Mouse (Mus musculus) layer of hippocampus, adult 18-20 months (tissue): ENCODE measurements around the gene Gpnmb. TPM values are rescaled to one million over a fixed set of nuclear protein-coding genes. Genes with fewer than 3 reads are reported as not detected.

ENCODE experiments used
- DNase-seq, 2 experiments: peaks; one replicate each; pipeline ENCODE4 v3.0.0; 2022; ENCODE audit warnings: low spot score in 2 of 2
- total RNA-seq, 2 experiments: library from RNA; stranded (reverse); gene quantifications; 2 replicates each; pipeline ENCODE4 v1.2.3; 2021

Gpnmb gene
- total RNA-seq, 2 experiments from 2014 or later = 4.7 to 7.1 TPM

GRCm38 (mm10) chr6:49028708-49029107 lies 7.6 kb upstream of the Gpnmb start:
- DNase-seq = no peak

DNA sequence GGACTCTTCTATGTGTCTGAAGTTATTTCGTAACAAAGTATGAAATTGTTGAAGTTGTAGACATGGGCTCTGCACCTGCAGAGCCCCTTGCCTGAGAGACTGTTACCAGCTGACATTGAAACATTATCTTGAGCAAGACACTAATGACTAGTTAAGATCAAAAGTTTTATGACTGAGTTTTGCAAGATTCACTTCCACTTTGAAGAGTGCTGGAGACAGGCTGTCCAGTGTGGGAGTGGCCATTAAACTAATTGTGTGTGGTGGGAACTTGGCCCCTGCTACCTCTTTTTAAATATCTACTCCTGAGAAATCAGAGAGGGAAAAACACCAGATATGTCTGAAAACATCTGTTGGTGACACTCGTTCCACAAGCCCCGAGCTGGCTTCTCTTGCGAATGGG lies 5.1 kb upstream of the Gpnmb start:
- no peak for DNase-seq

DNA sequence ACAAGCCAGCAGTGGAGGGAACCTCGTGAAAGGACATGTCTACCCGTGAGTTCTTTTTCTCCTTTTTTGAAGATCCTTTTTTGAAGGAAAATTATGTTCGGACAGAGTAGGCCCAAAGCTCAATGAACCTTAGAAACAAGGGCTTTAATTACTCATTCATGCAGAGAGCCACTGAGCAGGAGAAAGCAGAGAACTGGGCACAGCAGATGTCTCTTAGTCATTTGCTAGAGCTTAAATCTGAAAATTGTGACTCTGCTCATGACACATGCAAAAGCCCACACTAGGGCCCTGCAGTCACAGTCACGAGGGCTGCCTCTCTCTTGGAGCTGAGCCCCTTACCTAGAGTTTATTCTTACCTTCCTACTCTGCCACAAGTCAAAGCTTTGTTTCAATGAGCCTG lies 3.6 kb upstream of the Gpnmb start:
- peak in 1 of 2 experiments; percentile 46 for DNase-seq

DNA sequence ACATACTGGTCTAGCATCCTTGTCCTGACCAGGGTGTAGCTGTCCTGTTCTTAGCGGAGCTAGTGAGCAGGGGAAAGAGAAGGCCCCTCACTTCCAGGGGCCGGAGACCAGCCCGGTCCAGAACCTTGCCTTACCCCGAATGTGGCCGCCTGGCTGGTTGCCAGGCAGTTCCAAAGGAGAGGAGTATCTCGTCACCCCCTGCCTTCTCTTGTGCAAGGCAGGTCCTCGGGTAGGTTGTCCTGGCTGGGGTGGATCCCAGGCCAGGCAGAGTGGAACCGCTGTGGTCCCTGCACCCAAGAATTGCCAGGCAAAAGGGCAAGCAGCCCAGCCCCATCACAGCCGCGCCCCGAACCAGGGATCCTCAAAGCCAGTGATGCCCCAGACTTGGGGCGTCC lies 919 bp downstream of the Gpnmb start:
- DNase-seq = no peak

GRCm38 (mm10) chr6:49039470-49040180 lies 3.3 kb downstream of the Gpnmb start:
- peak in 1 of 2 experiments; percentile 72 for DNase-seq

GRCm38 (mm10) chr6:49046502-49046901 lies 10.2 kb downstream of the Gpnmb start:
- no peak for DNase-seq

DNA sequence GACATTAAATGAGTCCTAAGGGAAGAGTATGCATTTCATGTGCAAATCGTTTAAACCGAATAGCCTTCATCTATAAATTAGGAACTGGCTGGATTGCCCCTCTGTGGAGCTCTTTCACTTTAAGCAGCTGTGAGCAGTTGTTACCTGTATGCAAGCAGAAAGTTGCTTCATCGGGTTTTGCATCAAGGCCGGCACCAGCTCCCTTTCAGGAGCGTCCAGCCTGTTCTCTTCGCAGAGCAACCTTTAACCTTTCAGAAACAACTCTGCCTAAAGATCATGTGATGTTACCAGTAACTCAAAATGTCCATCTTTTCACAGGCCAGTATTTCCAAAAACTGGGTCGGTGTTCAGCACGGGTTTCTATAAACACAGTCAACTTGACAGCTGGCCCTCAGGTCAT lies 10.6 kb downstream of the Gpnmb start:
- DNase-seq = no peak

- no peak for DNase-seq
Observed at GRCm38 (mm10) chr6:49047848-49048247, 11.5 kb downstream of the Gpnmb start.

- no peak for DNase-seq
Observed at GRCm38 (mm10) chr6:49048395-49048794, 12.0 kb downstream of the Gpnmb start.

- DNase-seq = no peak
Observed at GRCm38 (mm10) chr6:49050677-49051410, 14.5 kb downstream of the Gpnmb start.

DNA sequence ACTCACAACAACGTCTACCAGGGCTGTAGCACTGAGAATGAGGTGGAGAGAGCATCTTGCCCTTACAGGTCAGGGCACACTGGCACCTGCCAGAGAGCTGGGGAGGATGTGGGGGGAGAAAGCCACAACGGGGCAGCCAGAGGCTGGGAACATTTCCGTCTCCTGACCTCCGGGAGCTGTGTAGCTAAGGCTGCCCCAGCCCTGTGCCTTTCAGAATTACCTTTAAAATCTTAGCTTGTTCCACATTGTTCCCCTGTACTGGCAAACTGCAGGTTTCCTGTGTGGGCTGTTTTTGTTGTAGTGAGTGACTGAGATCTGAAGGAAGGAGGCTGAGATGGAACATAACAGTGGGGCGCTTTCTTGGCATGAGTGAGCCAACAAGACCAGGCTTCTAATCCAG lies 15.8 kb downstream of the Gpnmb start:
- no peak for DNase-seq

GRCm38 (mm10) chr6:49055256-49055733 lies 18.9 kb downstream of the Gpnmb start:
- DNase-seq = no peak

GRCm38 (mm10) chr6:49056009-49056408 lies 19.7 kb downstream of the Gpnmb start:
- DNase-seq = no peak

- DNase-seq = peak in 1 of 2 experiments; percentile 79
Observed at GRCm38 (mm10) chr6:49057053-49058021, 21.0 kb downstream of the Gpnmb start.

- DNase-seq = no peak
Observed at GRCm38 (mm10) chr6:49068361-49068760, 32.0 kb downstream of the Gpnmb start.

DNA sequence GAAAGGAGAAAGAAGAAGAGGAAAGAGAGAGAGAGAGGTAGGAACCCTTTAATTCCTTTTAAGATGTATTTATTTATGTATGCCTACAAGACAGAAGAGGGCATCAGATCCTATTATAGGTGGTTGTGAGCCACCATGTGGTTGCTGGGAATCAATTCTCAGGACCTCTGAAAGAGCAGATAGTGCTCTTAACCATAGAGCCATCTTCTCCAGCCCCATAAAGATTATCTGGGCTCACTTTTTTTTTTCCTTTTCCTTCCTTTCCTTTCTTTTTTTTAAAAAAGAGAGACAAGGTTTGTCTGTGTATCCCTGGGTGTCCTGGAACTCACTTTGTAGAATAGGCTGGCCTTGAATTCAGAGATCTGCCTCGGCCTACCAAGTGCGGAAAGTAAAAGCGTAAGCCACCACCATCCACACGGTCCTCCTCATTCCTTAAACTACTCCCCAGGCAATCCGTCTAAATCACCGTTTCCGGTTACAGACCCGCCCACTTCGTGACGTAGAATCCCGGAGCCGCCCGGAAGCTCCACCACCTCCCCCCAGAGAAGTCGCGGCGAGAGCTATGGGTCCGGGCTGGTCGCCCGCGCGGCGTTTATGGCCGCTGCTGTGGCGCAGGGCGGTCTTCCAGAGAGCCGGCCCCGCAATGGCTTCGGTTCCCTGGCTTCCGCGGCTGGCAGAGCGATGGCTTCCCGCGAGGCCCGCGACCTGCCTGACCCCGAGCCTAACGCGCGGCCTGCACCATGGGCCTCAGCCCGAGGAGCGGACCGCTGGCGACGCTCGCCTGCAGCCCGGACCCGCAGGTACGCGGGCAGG lies 37.2 kb downstream of the Gpnmb start, which contains the start of gene Malsu1:
TSS of gene Malsu1 (plus strand) at position 492 of the 813 bp plus-strand sequence.
- DNase-seq = peak; percentile 91 to 98

GRCm38 (mm10) chr6:49074117-49074490 lies 37.8 kb downstream of the Gpnmb start:
- DNase-seq = peak in 1 of 2 experiments; percentile 3

DNA sequence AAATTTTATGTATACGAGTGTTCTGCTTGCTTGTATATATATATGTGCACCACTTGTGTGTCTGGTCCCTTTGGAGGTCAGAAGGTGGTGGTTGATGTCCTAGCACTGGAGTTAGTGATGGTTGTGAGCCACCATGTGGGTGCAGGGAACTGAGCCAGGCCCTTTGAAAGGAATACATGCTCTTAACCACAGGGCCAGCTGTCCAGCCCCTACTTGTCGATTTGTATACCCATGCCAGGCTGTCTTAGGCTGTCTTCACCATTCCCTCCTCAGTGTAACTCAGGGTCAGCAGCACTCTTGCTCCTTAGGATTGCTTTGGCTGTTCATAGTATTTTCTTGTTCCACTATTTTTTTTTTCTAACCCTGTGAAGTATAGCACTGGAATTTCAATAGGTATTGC lies 41.5 kb downstream of the Gpnmb start:
- no peak for DNase-seq

GRCm38 (mm10) chr6:49079313-49079712 lies 43.0 kb downstream of the Gpnmb start:
- DNase-seq = no peak

DNA sequence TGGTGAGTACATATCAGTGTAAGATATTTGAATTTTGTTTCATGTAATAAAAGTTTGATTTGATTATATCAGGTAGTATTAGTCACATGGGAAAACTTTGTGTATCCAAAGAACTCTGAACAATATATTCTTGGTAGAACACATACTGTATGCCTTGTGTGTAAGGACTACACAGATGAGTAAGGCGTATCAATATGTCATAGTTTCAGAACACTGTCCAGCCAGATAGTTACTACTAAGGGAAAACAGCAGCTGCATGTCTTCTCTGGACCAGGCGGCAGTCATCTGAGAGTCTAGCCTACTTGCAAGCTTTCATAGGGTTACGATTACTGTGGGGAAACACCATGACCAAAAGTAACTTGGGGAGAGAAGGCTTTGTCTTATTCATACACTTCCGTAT lies 46.7 kb downstream of the Gpnmb start:
- no peak for DNase-seq
